Mouse (Mus musculus) erythroblast, embryonic 14.5 days (primary cell): ENCODE results near the gene Vcp. TPM values are rescaled to one million over a fixed set of nuclear protein-coding genes. Genes with fewer than 3 reads are reported as not detected.

Source experiments
- H3K27me3 ChIP-seq: 2 replicates; pipeline ENCODE4 v1.6.1; 2012; ENCODE audit warnings: inconsistent platforms; ENCODE audit not compliant: control insufficient read depth
- H3K36me3 ChIP-seq: 2 replicates; pipeline ENCODE4 v1.6.1; 2012; ENCODE audit warnings: mild to moderate bottlenecking, inconsistent platforms; ENCODE audit not compliant: control insufficient read depth
- H3K4me1 ChIP-seq: 2 replicates; pipeline ENCODE4 v1.6.1; 2012; ENCODE audit warnings: inconsistent platforms; ENCODE audit not compliant: control insufficient read depth
- H3K4me3 ChIP-seq: replicated peaks from 2 replicates; pipeline ENCODE3; 2012; ENCODE audit warnings: moderate library complexity, mild to moderate bottlenecking, inconsistent platforms
- H3K9me3 ChIP-seq: 2 replicates; pipeline ENCODE4 v1.6.1; 2012; ENCODE audit warnings: low read length, inconsistent platforms, mixed read lengths; ENCODE audit not compliant: control insufficient read depth
- GATA1 ChIP-seq: IDR thresholded peaks from 2 replicates; pipeline ENCODE4 v1.6.1; 2012; ENCODE audit warnings: low read length, inconsistent platforms, mixed read lengths
- TAL1 ChIP-seq: IDR thresholded peaks from 3 replicates; pipeline ENCODE4 v1.6.1; 2012; ENCODE audit warnings: low read length, inconsistent platforms, mixed read lengths
- polyA plus RNA-seq: library from polyadenylated mRNA; stranded (reverse); fragments of >175 nt; gene quantifications from 2 replicates; pipeline ENCODE4 v1.2.3, GENCODE M21; 2012

Gene Vcp
- polyA plus RNA-seq, 1 experiment, result 6.3 TPM

DNA sequence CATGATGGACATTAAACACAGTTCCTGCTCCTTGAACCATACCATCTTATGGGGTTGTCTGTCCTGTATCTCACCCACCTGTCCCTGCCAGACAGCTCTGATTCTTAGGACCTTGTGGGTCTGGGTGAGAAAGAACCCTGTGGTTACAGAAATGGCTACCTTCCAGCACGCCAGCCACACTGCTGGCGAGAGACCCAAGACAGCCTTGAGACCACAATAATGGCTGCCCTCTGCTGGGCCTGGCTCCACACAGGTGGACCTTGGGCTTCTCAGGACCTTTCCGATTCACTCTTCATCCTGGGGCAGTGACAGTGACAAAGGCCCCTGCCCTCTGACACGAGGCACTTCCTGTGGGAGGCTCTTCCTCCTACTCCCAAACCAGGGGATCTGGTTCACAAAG, 40.9 kb downstream of the Vcp start:
- Histone ChIP-seq H3K27me3 (peaks cover 3% of the 10 kb centered on the region; the same call in 1 of the 2 replicates), H3K36me3 (no peaks in the 10 kb centered on the region; the same call in 1 of the 2 replicates), H3K4me1 (no peaks in the 10 kb centered on the region), H3K9me3 (no peaks in the 10 kb centered on the region), H3K4me3 (no peak overlapping the region)
- TF ChIP-seq GATA1 (no peak), TAL1 (no peak)

DNA sequence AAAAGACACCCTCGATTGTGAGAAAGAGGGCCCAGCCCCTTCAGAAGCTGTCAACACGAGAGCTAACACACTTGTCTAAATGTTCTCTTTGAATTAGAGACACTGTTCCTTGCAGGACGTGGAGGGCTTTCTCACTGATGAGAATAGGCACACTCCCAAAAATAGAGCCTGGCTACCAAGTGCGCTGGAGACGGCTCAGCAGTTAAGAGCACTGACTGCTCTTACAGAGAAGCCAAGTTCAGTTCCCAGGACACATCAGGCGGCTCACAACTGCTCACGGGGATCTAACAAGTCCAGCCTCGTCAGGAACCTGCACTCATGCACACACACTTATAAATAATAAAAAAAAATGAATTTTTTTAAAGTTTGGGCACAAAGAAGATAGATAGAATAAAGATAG, 41.4 kb downstream of the Vcp start:
- no peaks in the 10 kb centered on the region for H3K4me1 ChIP-seq
- 0 out of 2 replicates have a peak, but pooled peaks cover 3% of the 10 kb centered on the region for H3K27me3 ChIP-seq
- TF ChIP-seq GATA1 (no peak), TAL1 (no peak)
- H3K36me3 ChIP-seq, result no peaks in the 10 kb centered on the region; the same call in 1 of the 2 replicates
- H3K4me3 ChIP-seq, result no peak overlapping the region
- no peaks in the 10 kb centered on the region for H3K9me3 ChIP-seq

DNA sequence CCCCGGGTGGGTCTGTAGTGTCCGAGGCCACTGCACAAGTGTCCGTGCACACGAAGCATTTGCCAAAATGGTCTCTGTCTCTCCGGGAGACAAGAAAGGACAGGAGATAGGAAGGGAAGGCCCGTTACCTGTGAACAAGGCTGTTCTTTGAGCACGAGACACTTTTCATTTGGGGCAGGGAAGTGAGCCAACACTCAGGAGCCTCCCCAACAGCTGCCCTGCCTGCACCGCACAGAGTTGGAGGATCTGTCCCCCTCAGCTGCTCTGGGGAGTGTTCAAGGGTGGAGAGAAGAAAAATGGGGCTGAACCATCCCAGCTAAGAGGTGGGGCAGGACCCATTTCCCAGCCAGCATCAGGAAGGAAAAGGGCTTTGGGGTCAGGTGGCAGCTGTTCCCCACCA, 42.3 kb downstream of the Vcp start:
- 0 out of 2 replicates have a peak, but pooled peaks cover 3% of the 10 kb centered on the region for H3K27me3 ChIP-seq
- H3K36me3 ChIP-seq, result no peaks in the 10 kb centered on the region; the same call in 1 of the 2 replicates
- no peaks in the 10 kb centered on the region for H3K9me3 ChIP-seq
- TF ChIP-seq GATA1, result no peak
- TF ChIP-seq TAL1, result no peak
- H3K4me3 ChIP-seq, result no peak overlapping the region
- H3K4me1 ChIP-seq, result no peaks in the 10 kb centered on the region

DNA sequence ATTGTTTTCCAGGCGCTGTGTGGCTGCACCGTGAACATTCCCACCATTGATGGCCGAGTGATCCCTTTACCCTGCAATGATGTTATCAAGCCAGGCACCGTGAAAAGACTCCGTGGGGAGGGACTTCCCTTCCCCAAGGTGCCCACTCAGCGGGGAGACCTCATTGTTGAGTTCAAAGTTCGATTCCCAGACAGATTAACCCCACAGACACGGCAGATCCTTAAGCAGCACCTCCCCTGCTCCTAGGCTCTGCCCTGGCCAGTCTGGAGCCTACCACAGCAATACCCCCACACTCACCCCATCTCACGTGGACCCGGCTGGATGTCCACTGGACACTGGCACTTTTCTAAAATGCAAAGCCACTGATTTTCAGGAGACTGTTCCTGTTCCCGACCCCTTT, 43.0 kb downstream of the Vcp start:
- Histone ChIP-seq H3K4me1 (no peaks in the 10 kb centered on the region), H3K4me3 (no peak overlapping the region), H3K36me3 (no peaks in the 10 kb centered on the region; the same call in 1 of the 2 replicates), H3K9me3 (no peaks in the 10 kb centered on the region), H3K27me3 (0 out of 2 replicates have a peak, but pooled peaks cover 3% of the 10 kb centered on the region)
- TF ChIP-seq TAL1, result no peak
- TF ChIP-seq GATA1, result no peak

DNA sequence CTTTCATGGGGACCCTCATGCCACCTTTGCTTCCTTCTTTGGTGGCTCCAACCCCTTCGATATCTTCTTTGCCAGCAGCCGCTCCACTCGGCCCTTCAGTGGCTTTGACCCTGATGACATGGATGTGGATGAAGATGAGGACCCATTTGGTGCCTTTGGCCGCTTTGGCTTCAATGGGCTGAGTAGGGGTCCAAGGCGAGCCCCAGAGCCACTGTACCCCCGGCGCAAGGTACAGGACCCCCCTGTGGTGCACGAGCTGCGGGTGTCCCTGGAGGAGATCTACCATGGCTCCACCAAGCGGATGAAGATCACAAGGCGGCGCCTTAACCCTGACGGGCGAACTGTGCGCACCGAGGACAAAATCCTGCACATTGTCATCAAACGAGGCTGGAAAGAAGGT, 43.7 kb downstream of the Vcp start:
- Histone ChIP-seq H3K27me3 (peaks cover 6% of the 10 kb centered on the region; the same call in 1 of the 2 replicates), H3K9me3 (no peaks in the 10 kb centered on the region), H3K36me3 (no peaks in the 10 kb centered on the region; the same call in 1 of the 2 replicates), H3K4me3 (no peak overlapping the region), H3K4me1 (no peaks in the 10 kb centered on the region)
- TF ChIP-seq GATA1 (no peak), TAL1 (no peak)

DNA sequence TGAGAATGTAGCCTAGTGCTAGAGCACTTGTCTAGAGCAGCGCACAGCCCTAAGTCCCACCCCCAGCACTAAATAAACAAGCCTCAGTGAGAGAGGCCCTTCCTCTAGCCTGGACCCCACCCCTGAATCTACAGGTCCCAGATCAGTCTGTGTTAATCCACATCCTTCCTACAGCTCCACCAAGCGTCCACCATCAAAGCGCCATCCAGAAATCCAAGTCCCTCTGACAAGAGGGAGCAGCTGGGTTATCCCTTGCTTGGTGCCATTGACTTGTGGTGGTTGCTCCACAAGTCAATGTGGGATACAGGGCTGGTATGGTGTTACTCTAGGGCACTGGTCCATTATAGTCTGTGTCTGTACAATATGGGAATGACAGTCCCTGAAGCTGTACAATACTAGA, 45.1 kb downstream of the Vcp start:
- H3K4me3 ChIP-seq, result no peak overlapping the region
- no peak for TF ChIP-seq GATA1
- no peak for TF ChIP-seq TAL1
- no peaks in the 10 kb centered on the region for H3K9me3 ChIP-seq
- peaks cover 20% of the 10 kb centered on the region for H3K27me3 ChIP-seq
- H3K4me1 ChIP-seq, result peaks cover 2% of the 10 kb centered on the region
- no peaks in the 10 kb centered on the region; the same call in 1 of the 2 replicates for H3K36me3 ChIP-seq

DNA sequence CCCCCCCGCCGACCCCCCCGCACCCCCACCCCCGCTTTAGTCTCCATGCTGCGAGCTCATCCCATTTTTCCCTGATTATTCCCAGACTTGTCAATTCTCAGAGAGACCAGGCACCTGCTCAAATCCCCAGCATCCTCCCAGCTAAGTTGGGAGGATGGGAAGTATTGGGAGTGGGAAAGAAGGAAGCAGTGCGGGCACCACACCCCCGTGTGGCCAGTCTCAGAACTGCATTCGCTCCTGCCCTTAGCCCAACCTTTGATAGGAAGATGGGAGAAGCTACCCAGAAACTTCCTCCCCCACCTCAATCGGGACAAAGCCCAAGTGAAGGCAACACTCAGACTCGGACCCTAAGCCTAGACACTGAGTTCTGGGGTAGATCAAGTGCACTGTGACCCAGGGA, 46.0 kb downstream of the Vcp start:
- Histone ChIP-seq H3K36me3 (no peaks in the 10 kb centered on the region; the same call in 1 of the 2 replicates), H3K4me1 (peaks cover 11% of the 10 kb centered on the region), H3K4me3 (no peak overlapping the region), H3K27me3 (peaks cover 26% of the 10 kb centered on the region), H3K9me3 (no peaks in the 10 kb centered on the region)
- TF ChIP-seq TAL1 (no peak), GATA1 (no peak)

DNA sequence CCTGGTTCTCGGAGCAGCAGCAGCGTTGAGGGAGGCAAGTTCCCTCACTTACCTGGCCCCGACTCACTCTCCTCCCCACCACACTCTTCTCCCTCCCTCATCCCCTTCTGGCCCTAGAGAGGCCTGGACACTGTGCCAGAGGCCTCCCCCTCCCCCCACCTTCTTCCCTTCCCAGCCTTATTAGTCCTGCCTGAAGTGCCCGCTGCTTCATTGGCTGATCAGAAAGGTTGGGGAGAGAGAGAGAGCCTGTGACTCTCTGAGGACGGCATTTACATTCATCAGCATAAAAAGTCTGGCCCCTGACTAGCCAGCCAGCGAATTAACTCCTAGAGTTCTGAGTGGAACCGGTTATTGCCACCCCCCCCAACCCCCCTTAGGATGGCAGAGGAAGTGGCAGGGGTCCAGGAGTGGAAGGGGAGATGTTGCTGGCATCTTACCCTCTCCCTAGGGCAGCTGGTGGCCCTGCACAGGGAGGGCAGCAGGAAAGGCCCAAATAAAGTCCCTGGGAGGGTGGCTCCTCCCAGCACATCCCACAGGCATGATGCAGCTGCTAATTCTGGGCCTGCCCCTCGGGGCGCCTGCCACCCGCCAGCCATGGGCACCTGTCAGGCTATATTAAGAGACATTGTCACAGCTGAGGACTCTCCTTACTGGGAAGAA, 46.7 kb downstream of the Vcp start:
- H3K27me3 ChIP-seq, result peaks cover 32% of the 10 kb centered on the region
- TF ChIP-seq TAL1, result no peak
- TF ChIP-seq GATA1, result no peak
- peaks cover 12% of the 10 kb centered on the region for H3K4me1 ChIP-seq
- no peaks in the 10 kb centered on the region; the same call in 1 of the 2 replicates for H3K36me3 ChIP-seq
- H3K4me3 ChIP-seq, result no peak overlapping the region
- no peaks in the 10 kb centered on the region for H3K9me3 ChIP-seq

DNA sequence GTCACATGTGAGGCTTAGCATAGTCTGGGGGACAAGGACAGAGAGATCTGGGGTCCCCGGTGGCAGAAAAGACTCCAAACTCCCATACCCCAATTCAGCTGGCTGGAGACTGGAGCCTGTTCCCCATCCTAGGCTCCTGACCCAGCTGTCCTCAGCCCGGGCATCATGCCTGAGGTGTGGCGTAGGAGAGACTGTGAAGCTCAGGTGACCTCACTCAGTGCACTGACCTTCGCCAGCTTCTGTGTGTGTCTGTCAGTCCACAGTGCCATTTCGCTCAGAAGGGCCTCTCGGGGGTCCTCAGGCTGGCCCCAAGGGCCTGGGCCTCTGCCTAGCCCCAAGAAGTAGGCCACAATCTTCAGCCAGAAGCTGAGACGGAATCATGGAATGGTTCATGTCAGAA, 47.7 kb downstream of the Vcp start:
- no peak overlapping the region for H3K4me3 ChIP-seq
- peaks cover 12% of the 10 kb centered on the region for H3K4me1 ChIP-seq
- TF ChIP-seq GATA1 (no peak), TAL1 (no peak)
- peaks cover 41% of the 10 kb centered on the region for H3K27me3 ChIP-seq
- H3K9me3 ChIP-seq, result no peaks in the 10 kb centered on the region
- H3K36me3 ChIP-seq, result no peaks in the 10 kb centered on the region; the same call in 1 of the 2 replicates
